Mouse (Mus musculus): ENCODE measurements around the gene Mrln. TPM values are rescaled to one million over a fixed set of nuclear protein-coding genes. Genes with fewer than 3 reads are reported as not detected.
"Not testable (repeated sequence)": the region's sequence is repeated elsewhere in the genome, so short reads cannot be mapped to it uniquely, and the experiment has no call there.

Mrln gene
- polyA plus RNA-seq, 1 experiment from 2014 or later: 6.1 TPM

GRCm38 (mm10) chr10:70198951-70199463 lies 5.5 kb upstream of the Mrln start:
- Histone ChIP-seq H3K36me3 (ENCODE audit: control insufficient read depth, insufficient read depth, low read length) (no peaks in the 10 kb centered on the region), H3K27ac (ENCODE audit: low read length) (no peak overlapping the region), H3K4me3 (replicated peaks; ENCODE audit: low read length) (no peak overlapping the region), H3K4me1 (ENCODE audit: control insufficient read depth, insufficient read depth, low read length) (peaks cover 8% of the 10 kb centered on the region; the same call in 1 of the 2 replicates), H3K9me3 (replicated peaks; ENCODE audit: control insufficient read depth, low read length) (no peaks in the 10 kb centered on the region), H3K27me3 (ENCODE audit: control insufficient read depth, insufficient read depth, low read length) (no peaks in the 10 kb centered on the region), H3K4me2 (ENCODE audit: low read depth, low read length) (no peak overlapping the region), H3K9ac (ENCODE audit: low read length) (no peak overlapping the region)
- 87% methylated on average over 7 of the region's 7 CpGs for WGBS
- ATAC-seq (ENCODE audit: insufficient read depth, low FRiP score): 0 out of 2 replicates have a peak, but pooled peaks have one; percentile 8

- ATAC-seq (ENCODE audit: insufficient read depth, low FRiP score): no peak
- WGBS: 86% methylated on average over 6 of the region's 6 CpGs
These were observed 4.8 kb upstream of the Mrln start for GRCm38 (mm10) chr10:70199466-70200210.

GRCm38 (mm10) chr10:70200889-70201500 lies 3.5 kb upstream of the Mrln start:
- Histone ChIP-seq H3K36me3 (ENCODE audit: control insufficient read depth, insufficient read depth, low read length) (no peaks in the 10 kb centered on the region), H3K4me3 (replicated peaks; ENCODE audit: low read length) (no peak overlapping the region), H3K9ac (ENCODE audit: low read length) (no peak overlapping the region), H3K27me3 (ENCODE audit: control insufficient read depth, insufficient read depth, low read length) (no peaks in the 10 kb centered on the region), H3K27ac (ENCODE audit: low read length) (no peak overlapping the region), H3K4me1 (ENCODE audit: control insufficient read depth, insufficient read depth, low read length) (peaks cover 12% of the 10 kb centered on the region; the same call in 1 of the 2 replicates), H3K4me2 (ENCODE audit: low read depth, low read length) (no peak overlapping the region), H3K9me3 (replicated peaks; ENCODE audit: control insufficient read depth, low read length) (no peaks in the 10 kb centered on the region)
- no peak for ATAC-seq (ENCODE audit: insufficient read depth, low FRiP score)
- WGBS: 67% methylated on average over 12 of the region's 12 CpGs

More at GRCm38 (mm10) chr10:70199466-70200210, 4.8 kb upstream of the Mrln start:
- Histone ChIP-seq H3K36me3 (ENCODE audit: control insufficient read depth, insufficient read depth, low read length) (no peaks in the 10 kb centered on the region), H3K4me3 (replicated peaks; ENCODE audit: low read length) (no peak overlapping the region), H3K9ac (ENCODE audit: low read length) (no peak overlapping the region), H3K4me1 (ENCODE audit: control insufficient read depth, insufficient read depth, low read length) (peaks cover 8% of the 10 kb centered on the region; the same call in 1 of the 2 replicates), H3K4me2 (ENCODE audit: low read depth, low read length) (no peak overlapping the region), H3K27me3 (ENCODE audit: control insufficient read depth, insufficient read depth, low read length) (no peaks in the 10 kb centered on the region), H3K27ac (ENCODE audit: low read length) (no peak overlapping the region), H3K9me3 (replicated peaks; ENCODE audit: control insufficient read depth, low read length) (no peaks in the 10 kb centered on the region)

GRCm38 (mm10) chr10:70211281-70211680 lies 6.8 kb downstream of the Mrln start:
- no peaks in the 10 kb centered on the region for H3K36me3 ChIP-seq (ENCODE audit: control insufficient read depth, insufficient read depth, low read length)
- H3K9me3 ChIP-seq (replicated peaks; ENCODE audit: control insufficient read depth, low read length): 0 out of 2 replicates have a peak, but pooled peaks cover 4% of the 10 kb centered on the region
- no peaks in the 10 kb centered on the region for H3K27me3 ChIP-seq (ENCODE audit: control insufficient read depth, insufficient read depth, low read length)
- no peak overlapping the region for H3K9ac ChIP-seq (ENCODE audit: low read length)
- 75% methylated on average over 9 of the region's 9 CpGs for WGBS
- H3K4me3 ChIP-seq (replicated peaks; ENCODE audit: low read length): no peak overlapping the region
- H3K27ac ChIP-seq (ENCODE audit: low read length): no peak overlapping the region
- H3K4me2 ChIP-seq (ENCODE audit: low read depth, low read length): no peak overlapping the region
- ATAC-seq (ENCODE audit: insufficient read depth, low FRiP score): no peak
- no peaks in the 10 kb centered on the region for H3K4me1 ChIP-seq (ENCODE audit: control insufficient read depth, insufficient read depth, low read length)

- no peak overlapping the region for H3K4me3 ChIP-seq (replicated peaks; ENCODE audit: low read length)
- H3K9me3 ChIP-seq (replicated peaks; ENCODE audit: control insufficient read depth, low read length): no peaks in the 10 kb centered on the region
- H3K4me1 ChIP-seq (ENCODE audit: control insufficient read depth, insufficient read depth, low read length): 0 out of 2 replicates have a peak, but pooled peaks cover 3% of the 10 kb centered on the region
- no peak overlapping the region for H3K27ac ChIP-seq (ENCODE audit: low read length)
- H3K27me3 ChIP-seq (ENCODE audit: control insufficient read depth, insufficient read depth, low read length): no peaks in the 10 kb centered on the region
- no peak for ATAC-seq (ENCODE audit: insufficient read depth, low FRiP score)
- H3K9ac ChIP-seq (ENCODE audit: low read length): no peak overlapping the region
- 74% methylated on average over 5 of the region's 5 CpGs for WGBS
- no peaks in the 10 kb centered on the region for H3K36me3 ChIP-seq (ENCODE audit: control insufficient read depth, insufficient read depth, low read length)
- no peak overlapping the region for H3K4me2 ChIP-seq (ENCODE audit: low read depth, low read length)
These were observed 16.5 kb downstream of the Mrln start for GRCm38 (mm10) chr10:70220971-70221370.

- not testable (repeated sequence) for H3K9ac ChIP-seq (ENCODE audit: low read length); ATAC-seq (ENCODE audit: insufficient read depth, low FRiP score); H3K9me3 ChIP-seq (replicated peaks; ENCODE audit: control insufficient read depth, low read length); H3K4me3 ChIP-seq (replicated peaks; ENCODE audit: low read length); H3K27me3 ChIP-seq (ENCODE audit: control insufficient read depth, insufficient read depth, low read length); H3K27ac ChIP-seq (ENCODE audit: low read length); H3K4me1 ChIP-seq (ENCODE audit: control insufficient read depth, insufficient read depth, low read length); H3K4me2 ChIP-seq (ENCODE audit: low read depth, low read length); H3K36me3 ChIP-seq (ENCODE audit: control insufficient read depth, insufficient read depth, low read length)
- 88% methylated on average over 8 of the region's 8 CpGs for WGBS
These were observed 17.8 kb downstream of the Mrln start for GRCm38 (mm10) chr10:70222231-70222630.

- Histone ChIP-seq H3K27me3 (ENCODE audit: control insufficient read depth, insufficient read depth, low read length) (no peaks in the 10 kb centered on the region), H3K36me3 (ENCODE audit: control insufficient read depth, insufficient read depth, low read length) (no peaks in the 10 kb centered on the region), H3K27ac (ENCODE audit: low read length) (no peak overlapping the region), H3K9ac (ENCODE audit: low read length) (no peak overlapping the region), H3K4me1 (ENCODE audit: control insufficient read depth, insufficient read depth, low read length) (0 out of 2 replicates have a peak, but pooled peaks cover 3% of the 10 kb centered on the region), H3K4me3 (replicated peaks; ENCODE audit: low read length) (no peak overlapping the region), H3K4me2 (ENCODE audit: low read depth, low read length) (no peak overlapping the region), H3K9me3 (replicated peaks; ENCODE audit: control insufficient read depth, low read length) (no peaks in the 10 kb centered on the region)
- WGBS: 85% methylated on average over 6 of the region's 6 CpGs
- ATAC-seq (ENCODE audit: insufficient read depth, low FRiP score): no peak
These were observed 20.1 kb downstream of the Mrln start for GRCm38 (mm10) chr10:70224571-70224970.

GRCm38 (mm10) chr10:70225760-70226159 lies 21.3 kb downstream of the Mrln start:
- H3K4me2 ChIP-seq (ENCODE audit: low read depth, low read length): no peak overlapping the region
- ATAC-seq (ENCODE audit: insufficient read depth, low FRiP score): peak; percentile 37; the same call in 1 of the 2 replicates
- WGBS: 37% methylated on average over 6 of the region's 6 CpGs

GRCm38 (mm10) chr10:70226608-70227007 lies 22.1 kb downstream of the Mrln start:
- Histone ChIP-seq H3K4me3 (replicated peaks; ENCODE audit: low read length) (no peak overlapping the region), H3K27ac (ENCODE audit: low read length) (no peak overlapping the region), H3K4me2 (ENCODE audit: low read depth, low read length) (no peak overlapping the region), H3K9me3 (replicated peaks; ENCODE audit: control insufficient read depth, low read length) (no peaks in the 10 kb centered on the region), H3K27me3 (ENCODE audit: control insufficient read depth, insufficient read depth, low read length) (no peaks in the 10 kb centered on the region), H3K4me1 (ENCODE audit: control insufficient read depth, insufficient read depth, low read length) (0 out of 2 replicates have a peak, but pooled peaks cover 3% of the 10 kb centered on the region), H3K9ac (ENCODE audit: low read length) (no peak overlapping the region), H3K36me3 (ENCODE audit: control insufficient read depth, insufficient read depth, low read length) (no peaks in the 10 kb centered on the region)
- ATAC-seq (ENCODE audit: insufficient read depth, low FRiP score): no peak

More at GRCm38 (mm10) chr10:70225760-70226159, 21.3 kb downstream of the Mrln start:
- Histone ChIP-seq H3K4me3 (replicated peaks; ENCODE audit: low read length) (no peak overlapping the region), H3K4me1 (ENCODE audit: control insufficient read depth, insufficient read depth, low read length) (0 out of 2 replicates have a peak, but pooled peaks cover 3% of the 10 kb centered on the region), H3K27me3 (ENCODE audit: control insufficient read depth, insufficient read depth, low read length) (no peaks in the 10 kb centered on the region), H3K27ac (ENCODE audit: low read length) (no peak overlapping the region), H3K9ac (ENCODE audit: low read length) (no peak overlapping the region), H3K9me3 (replicated peaks; ENCODE audit: control insufficient read depth, low read length) (no peaks in the 10 kb centered on the region), H3K36me3 (ENCODE audit: control insufficient read depth, insufficient read depth, low read length) (no peaks in the 10 kb centered on the region)
